Mouse (Mus musculus): ENCODE results near the gene Midn.

Gene Midn

DNA sequence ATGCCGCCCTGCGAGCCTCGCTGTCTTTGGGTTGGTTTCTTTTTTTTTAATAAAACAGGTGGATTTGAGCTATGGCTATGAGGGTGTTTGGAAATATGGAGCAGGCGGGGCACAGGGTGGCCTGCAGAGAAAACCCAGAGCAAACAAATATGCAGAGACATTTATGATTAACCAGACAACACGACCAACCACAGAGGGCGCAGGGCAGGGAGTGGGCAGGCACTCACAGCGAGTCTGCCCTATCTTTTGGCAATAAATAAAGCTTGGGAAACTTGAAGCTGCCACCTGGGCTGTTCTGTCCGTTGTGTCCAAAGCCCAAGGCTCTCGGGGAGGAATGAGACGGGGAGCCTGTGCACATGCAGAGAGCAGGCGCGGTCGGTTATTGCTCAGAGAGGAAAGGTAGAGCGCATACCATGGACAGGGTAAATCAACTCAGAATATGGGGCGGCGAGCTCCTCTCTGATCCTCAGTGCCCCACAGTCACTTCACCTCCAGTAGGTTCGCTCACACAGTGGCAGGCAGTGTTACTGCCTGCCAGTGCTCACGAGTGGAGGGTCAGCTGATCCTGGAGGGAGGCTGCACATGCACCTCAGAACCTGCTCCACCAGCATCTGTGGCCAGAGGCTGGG is 17.6 kb upstream of the Midn start:
- no peak for DNase-seq

DNA sequence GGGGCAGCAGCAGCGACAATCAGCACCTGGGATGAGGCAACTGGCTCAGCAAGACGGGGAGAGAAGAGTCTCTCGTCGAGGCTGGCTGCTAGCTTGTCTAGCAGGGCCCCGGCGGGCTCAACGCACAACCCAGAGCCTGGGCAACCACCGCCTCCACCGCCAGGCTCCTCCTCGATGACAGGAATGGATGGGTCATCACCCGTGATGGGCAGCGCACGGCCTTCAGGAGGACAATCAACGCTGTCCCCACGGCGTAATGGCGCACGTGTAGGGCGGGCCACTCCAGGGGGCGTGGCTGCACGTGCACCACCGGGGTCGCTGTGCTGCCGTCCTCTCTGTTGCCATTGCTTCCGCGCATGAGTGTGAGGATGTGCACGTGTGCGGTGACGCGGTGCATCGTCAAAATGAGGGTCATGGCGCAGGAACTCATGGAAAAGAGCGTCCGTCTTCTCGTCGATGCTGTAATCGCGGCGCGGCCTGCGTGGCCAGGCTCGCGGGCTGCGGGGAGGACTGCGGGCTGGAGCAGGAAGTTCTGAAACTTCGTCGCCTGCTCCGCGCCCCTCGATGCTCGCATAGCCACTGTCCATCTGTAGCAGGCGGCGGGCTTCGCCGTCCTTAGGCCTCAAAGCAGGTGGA is 16.6 kb upstream of the Midn start:
- DNase-seq, result peak; percentile 64

DNA sequence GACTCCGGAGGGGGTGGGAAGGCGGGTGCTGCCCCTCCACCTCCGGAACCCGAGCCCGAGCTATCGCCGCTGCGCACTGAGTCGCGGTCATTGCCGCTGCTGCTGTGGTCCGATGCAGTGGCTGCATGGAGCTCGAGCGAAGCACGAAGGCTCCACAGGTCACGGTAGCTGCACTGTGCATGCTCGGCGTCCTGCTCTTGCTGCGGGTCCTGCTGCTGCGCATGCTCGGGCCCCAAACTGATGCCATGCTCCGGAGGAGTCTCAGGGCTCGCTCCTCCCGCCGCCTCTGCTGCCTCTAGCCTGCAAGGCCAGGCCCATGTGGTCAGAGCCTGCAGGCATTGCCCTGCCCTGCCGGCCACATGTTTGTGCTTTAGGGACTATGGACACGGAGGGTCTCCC is 16.1 kb upstream of the Midn start:
- no peak for DNase-seq

DNA sequence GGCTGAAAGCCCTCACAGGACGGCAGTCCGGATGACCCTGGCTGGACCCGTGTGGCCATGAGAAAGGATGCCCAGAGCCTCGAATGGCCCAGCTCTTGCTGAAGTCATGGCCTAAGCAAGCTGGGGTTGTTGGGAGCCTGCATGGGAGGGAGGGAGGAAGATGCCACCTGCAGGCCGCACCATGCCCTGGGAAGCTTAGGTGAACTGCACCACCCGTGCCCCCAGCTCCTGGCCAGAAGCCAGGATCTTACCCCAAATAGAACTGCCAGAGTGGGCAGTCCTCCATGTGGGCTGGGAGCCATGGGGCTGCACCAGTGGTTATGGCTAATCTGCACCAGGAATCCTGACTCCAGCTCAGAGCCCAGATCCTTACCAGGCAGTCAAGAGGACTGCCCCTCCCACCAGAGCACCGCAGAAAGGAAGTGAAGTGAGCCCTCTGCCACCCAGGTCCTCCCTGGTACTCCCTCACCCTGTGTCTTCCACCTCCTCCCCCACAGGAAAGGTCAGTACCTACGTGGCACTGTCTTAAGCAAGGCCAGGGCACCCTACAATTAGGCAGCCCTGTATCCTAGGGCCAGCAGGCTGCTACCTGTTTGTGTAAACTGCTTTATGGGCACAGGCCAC is 14.7 kb upstream of the Midn start:
- DNase-seq, result no peak

DNA sequence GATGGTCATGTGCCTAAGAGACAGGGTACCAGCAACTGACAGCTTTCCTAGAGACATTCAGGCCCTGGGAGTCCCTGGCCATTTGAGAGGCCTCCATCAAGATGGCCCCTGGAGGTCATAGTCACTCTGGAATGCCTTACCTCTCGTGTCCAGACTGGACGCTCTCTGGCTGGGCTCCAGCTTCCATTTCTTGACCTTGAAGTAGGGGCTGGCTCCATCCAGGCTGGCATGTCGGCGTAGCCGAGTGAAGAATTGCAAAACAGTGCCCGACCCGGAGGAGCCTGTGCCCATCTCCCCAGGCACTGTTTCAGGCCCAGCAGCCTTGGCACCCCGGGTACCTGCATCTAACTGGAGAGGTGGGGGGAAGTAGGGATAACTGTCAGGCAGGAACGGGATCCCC is 13.7 kb upstream of the Midn start:
- no peak for DNase-seq

DNA sequence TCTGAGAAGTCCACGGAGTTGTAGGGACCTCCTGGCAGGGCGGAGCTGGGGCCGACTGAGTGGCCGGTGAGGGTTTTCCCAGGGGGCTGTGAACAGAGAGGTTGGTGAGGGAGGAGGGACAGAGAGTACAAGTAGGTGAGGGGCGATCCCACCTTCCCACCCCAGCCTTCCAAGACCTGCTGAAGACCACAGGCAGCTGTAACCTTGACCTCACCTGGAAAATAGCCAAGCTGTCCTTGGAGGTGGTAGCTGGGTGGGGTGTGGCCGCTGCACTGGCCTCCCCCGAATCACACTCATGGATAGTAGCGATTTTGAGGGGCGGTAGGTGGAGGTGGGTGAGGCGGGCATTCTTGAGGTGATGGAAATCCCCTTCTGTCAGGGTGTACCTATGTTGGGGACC is 12.9 kb upstream of the Midn start:
- DNase-seq, result no peak

DNA sequence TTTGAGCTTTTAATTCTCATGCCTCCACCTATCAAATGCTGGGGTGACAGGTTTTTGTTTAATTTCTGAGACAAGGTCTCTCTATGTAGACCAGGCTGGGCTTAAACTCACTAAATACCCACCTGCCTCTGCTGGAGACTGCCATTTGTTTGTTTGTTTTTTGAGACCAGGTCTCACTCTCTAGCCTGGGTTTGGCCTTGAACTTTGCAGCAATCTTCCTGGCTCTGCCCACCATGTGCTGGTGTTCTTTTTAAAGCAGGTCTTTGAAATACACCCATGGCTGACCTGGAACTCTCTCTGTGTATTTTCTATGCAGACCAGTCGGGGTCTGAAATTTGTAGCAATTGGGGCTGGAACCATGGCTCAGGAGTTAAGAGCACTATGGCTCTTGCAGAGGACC is 12.4 kb upstream of the Midn start:
- DNase-seq, result no peak

DNA sequence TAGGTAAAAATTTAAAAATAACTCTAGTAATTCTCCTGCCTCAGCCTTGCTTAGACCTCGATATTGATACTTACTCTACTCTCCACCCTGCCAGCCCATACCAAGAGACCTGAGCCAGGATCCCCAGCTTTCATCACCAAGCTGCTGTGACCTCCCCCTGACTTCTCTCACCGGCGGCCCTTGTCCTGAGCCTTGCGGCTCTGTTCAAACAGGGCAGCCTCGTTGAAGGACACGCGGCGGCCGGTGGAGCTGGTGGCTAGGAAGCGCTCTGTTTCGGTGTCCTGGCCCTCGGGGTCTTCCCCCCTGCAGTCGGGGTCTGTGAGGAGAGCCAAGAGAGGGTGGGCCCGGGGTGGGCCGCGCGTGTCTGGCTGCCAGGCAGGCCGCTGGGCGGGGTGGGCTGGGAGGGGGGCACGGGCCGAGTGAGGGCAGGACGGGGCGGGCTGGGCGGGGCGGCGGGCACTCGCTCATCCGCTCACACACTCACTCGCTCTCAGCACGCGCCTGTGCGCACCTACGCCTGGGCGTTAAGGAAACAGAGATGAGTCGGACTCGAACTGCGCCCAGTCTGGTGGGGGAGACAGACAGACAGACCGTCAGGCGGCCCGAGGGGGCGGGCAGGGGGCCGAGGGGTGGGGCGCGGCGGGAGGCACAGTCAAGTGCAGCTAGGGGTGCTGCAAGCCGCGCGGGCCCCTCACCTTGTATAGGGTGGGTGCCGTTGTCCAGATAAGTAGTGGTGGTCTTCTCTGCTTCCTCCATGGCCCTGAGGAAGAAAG is 11.7 kb upstream of the Midn start:
- DNase-seq, result no peak

DNA sequence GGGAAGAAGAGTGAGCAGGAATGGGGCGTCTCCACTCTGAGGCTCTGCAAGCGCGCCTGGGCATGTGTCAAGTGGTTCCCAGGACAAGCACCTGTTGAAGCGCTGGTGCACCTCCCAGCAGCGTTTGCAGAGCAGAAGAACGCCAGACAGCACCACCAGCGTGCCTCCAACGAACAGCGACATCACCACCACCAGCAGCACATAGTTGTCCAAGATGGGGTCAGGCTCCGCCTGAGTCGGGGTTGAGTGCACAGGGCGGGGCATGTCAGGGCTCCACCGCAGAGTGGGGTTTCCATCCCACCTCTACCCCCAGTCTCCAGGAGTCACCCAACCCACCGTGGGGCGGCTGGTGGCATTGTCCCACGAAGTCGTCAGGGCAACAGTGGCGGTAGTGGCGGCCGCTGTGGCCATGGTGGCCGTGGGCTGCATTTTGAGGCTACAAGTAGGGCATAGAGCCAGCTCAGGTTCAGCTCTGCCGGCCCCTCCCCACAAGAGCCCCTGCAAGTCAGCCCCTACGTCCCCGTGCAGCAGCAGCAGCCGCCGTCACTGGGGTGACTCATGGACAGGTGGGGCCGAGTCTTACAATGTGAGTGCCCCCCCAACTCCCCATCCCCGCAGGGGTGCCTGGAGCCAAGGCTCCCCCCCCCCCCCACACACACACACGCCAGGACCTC is 11.0 kb upstream of the Midn start:
- no peak for DNase-seq

DNA sequence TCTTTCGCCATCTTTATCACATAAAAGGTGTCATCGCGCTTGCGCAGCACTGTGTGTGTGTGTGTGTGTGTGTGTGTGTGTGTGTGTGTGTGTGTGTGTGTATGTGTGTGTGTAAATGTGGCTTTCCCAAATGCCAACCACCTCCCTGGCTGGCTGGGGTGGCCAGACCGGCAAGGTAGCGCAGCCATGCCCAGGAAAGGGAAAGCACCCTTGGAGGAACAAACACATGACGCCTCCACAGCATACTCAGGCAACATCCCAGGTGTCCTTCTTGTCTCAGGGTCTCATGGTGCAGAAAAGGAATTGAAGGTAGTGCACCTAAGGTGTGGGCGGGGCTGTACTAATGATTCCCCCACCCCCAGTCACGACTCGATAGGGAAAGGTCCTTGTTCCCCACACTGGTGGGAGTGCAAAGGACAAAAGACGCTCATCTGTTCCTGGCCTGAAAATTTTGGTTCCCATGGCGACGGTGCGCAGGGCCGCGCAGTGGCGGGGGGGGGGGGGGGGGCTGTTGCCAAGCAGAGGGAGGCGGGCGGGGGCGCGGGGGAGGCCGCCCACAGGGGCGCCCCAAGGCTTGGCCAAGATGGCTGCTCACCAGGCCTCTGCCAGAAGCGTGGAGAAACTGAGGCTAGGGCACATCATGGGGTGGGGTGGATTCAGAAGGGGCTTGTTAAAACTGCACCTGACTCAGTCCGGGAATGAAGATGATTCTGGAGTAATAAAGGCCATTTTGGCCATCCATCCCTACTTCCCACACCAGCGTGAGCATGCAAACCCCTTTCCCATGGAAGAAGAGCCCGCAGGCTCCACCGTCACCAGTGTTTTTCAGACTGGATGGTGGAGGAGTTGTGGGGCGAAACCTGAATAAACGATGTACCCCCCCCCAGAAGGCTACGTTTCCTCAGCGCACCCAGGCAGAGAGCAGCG is 10.2 kb upstream of the Midn start:
- DNase-seq, result no peak

DNA sequence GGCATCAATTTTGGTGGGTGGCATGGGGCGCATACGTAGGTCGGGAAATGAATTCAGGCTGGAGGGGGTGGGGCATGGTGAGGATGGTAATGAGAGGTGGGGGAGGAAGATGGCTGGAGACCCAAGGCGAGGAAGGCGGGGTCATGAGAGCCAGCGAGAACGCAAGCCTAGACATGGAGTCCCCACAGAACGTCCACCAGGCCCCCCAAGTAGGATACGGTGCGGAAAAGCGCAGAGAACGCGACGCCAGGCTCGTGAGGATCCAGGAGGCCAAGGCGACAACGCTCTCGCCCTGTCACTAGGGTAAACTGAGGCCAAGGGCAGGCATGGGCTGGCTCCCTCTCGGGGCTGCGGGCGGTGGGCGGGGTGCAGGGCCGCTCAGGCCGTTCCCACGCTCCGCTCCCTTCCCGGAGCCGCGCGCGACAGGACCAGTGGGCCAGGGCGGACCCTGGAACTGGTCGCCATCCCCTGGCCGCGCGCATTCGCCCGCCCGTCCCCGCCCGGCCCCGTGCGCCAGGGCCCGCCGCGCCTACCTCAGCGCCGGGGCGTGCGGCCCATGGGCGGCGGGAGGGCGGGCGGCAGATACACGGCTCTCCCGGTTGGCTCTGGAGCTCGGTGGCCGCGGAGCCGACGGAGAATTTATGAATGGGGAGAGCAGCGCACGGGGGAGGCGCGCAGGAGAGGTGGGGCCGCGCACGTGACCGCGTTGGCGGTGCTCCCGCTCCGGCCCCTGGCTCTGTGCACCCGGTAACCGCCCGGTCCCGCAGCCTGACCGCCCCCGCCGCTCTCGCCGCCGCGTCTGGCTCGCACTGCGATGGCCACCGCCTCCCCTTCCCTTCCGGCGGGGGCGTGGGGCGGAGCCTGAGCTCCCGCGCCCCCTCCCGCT is 9.3 kb upstream of the Midn start, which contains the start of gene Atp5d:
Gene Atp5d (plus strand): TSS at position 80 of the 886 bp plus-strand sequence.
- peak; percentile 86 for DNase-seq

DNA sequence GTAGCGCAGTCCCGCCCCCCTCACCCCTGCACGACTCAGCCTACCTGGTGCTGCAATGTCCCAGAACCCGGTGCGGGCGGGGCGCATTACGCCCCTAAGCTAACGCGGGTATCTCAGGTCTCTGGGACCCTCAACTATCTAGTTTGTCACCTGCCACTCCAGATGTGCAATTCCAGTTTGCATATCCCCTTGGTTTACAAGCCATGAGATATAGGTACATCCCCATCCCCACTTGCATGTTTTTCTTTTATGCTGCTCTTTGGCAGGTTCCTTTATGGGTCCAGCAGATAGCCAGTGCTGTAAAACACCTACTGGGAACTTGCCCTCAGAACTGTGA is 8.7 kb upstream of the Midn start:
- DNase-seq, result no peak

DNA sequence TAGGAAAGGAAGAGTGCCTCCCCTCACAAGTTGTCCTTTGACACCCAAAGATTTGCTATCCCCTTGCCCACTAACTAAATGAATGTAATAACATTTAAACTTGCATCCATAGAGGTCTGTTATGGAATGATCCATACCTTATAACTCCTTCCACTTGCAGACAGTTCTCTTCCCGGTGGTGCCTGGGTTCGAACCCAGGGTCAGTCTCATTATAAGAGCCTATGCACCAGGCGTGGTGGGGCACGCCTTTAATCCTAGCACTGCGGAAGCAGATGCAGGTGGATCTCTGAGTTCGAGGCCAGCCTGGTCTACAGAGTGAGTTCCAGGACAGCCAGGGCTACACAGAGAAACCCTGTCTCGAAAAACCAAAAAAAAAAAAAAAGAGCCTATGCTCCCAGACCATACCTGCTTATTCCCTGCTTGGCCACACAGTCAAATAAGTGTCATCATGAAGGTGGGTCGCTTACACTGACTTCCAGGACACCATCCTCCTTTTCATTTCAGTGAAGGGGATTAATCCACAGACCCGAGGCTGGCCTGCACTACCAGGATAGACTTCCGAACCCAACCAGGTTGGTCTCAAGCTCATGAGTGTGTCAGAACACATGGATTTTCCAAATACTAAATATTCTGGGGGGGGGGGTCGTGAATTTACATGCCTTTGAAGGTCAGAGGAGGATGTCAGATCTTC is 8.0 kb upstream of the Midn start:
- DNase-seq, result no peak

DNA sequence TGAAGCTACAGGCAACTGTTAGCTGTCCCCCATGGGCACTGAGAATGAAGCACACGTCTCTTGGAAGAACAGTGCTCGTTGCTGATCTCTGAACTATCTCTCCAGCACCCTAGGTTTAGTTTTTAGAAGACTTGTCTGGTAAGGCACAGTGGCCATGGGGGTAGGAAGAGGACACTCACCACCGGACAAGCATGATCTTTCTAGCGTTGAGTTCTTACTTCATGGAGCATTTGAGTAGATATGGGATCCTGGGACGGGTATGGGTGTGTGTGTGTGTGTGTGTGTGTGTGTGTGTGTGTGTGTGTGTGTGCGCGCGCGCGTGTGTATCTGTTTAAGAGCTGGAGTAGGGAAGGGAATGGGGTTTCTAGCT is 7.4 kb upstream of the Midn start, which contains the start of gene Cbarp:
Gene Cbarp (minus strand): TSS at position 170 of the 370 bp plus-strand sequence.
- no peak for DNase-seq

DNA sequence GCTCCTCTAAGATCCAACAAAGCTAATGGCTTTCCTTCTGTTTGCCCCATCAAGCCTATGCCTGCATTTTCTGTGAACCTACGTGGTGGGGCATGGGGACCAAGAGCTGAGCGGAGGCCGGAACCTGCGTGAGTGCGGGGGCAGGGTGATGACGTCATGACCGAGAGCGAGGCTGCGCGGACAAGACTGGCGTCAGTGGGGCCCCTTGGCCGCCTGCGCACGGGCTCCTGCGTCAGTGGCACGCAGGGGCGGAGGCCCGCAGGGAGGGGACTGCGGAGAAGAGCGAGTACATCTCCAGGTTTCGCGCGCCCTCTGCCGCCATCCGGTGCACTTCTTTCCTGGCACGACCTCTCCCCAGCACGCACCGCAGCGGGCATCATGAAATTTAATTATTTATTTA is 6.8 kb upstream of the Midn start:
- DNase-seq, result peak; percentile 98

DNA sequence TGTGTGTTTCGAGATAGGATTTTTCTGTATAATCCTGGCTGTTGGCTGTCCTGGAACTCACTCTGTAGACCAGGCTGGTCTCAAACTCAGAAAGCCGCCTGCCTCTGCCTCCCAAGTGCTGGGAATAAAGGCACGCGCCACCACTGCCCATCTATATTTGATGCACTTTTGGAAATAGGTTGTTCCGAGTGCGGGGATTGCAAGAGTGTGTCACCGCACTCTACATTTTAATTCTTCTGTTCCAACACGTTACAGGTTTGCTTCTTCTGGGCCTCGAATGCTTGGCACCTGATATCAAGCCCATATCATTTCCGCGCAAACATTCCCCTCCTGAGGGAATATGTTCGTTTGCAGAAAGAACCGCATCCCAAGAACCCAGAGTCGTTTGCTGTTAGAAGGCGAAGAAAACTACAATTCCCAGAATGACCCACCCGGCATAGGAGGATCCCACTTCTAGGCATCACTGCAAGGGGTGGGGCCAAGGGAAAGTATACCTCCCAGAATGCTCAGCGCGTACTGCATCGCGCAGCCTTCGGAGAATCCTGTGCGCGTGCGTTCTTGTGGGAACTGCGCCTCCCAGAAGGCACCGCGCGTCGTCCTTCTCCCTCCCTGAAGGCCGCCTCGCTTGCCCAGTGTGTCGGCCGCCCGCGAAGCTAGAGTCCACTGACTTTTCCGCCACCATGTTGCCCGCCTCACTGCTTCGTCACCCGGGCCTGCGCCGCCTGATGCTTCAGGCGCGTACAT is 6.1 kb upstream of the Midn start:
- DNase-seq, result peak; percentile 92

DNA sequence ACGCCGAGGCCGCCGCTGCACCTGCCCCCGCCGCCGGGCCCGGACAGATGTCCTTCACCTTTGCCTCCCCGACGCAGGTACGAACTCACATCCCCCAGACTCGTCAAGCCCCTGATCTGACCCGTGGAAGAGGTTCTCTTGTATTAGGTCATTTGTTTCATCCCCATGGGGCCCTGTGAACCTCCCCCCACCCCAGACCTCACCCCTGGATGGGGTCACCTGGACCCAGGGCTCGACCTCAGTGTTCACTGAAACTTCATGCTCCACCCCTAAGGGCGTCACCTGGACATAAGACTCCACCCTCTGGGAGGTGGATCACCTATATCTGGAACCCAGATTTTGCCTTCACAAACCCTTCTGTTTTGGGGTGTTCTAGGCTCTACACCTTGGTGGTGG is 5.5 kb upstream of the Midn start:
- DNase-seq, result no peak

DNA sequence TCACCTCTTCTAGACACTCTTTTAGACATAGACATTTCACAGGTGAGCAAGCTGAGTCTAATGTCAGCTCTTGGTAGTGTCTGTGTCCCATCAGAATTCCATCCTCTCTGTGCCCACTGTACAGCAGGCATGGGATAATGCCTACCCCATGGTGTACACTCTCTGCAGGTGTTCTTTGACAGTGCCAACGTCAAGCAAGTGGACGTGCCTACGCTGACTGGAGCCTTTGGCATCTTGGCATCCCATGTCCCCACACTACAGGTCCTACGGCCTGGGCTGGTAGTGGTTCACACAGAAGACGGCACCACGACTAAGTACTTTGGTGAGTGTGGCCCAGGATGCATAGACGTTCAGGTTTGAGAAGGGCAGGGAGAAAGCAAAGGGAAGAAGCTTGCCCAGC is 4.4 kb upstream of the Midn start:
- no peak for DNase-seq

DNA sequence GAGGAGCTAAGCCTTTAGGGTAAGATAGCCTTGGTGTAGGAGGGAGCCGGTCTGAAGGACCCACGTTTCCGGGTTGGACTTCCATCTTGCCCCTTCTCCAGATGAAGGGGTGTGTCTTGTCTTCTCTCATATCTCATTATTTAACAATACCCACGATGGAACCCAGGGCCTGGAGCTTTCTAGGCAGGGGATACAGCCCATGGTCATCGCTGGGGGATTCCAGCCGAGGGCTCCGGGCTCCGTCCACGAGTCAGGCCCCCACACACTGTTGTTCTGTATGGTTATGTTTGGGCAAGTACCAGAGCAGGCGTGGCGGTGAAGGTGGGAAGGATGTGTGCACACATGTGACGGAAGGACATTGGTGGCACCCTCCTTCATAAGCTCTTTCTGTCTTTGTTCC is 3.9 kb upstream of the Midn start:
- no peak for DNase-seq

All from right cerebral cortex, postnatal 25 days (tissue).